Mouse (Mus musculus): ENCODE measurements at regions not wholly inside any gene's neighbourhood (a gene's known extent, or its start where the extent isn't known, plus 50 kb on each side); places are given as distances from the start of the nearest gene placed in this dataset.

DNA sequence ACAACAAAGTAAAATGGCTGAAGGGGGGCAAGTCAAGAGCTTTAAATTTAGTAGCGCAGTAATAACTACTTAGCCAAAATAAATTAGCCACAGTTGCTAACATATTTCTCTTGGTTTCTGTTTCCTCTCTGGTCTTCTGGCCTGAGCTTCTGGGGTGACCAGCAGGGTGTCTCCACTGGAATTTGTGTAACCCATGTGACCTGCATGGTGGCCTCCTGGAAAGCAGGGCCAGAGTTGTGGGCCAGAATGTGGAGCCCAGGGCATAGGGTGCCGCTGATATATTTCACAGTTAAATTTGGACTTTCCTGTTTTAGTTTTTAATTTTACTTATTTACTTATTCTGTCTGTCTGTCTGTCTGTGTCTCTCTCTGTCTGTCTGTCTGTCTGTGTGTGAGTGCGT lies 62.5 kb upstream of the Hpgd start:
- TF ChIP-seq CTCF (IDR thresholded peaks at IDR 0.05; ENCODE audit: low read depth) (no peak), EP300 (IDR thresholded peaks at IDR 0.05; ENCODE audit: low read depth) (no peak)
